Mouse (Mus musculus) brain, embryonic 14.5 days (tissue): ENCODE results near the gene Olfr212. TPM values are rescaled to one million over a fixed set of nuclear protein-coding genes. Genes with fewer than 3 reads are reported as not detected.
"Not testable (repeated sequence)": the region's sequence is repeated elsewhere in the genome, so short reads cannot be mapped to it uniquely, and the experiment has no call there.

Source experiments
- DNase-seq: peaks from one replicate; pipeline ENCODE4 v3.0.0-alpha.2; 2011; ENCODE audit warnings: low read depth
- CTCF ChIP-seq: fragments of 200-500 bp; IDR thresholded peaks from 2 replicates; pipeline ENCODE4 v1.5.1; 2012; ENCODE audit warnings: inconsistent platforms, mild to moderate bottlenecking, moderate library complexity, borderline replicate concordance; ENCODE audit not compliant: insufficient read depth, insufficient read length; ENCODE audit errors: extremely low read depth
- POLR2A ChIP-seq: fragments of 200-500 bp; IDR thresholded peaks from 2 replicates; pipeline ENCODE4 v1.6.1; 2012; ENCODE audit warnings: mild to moderate bottlenecking, inconsistent platforms, borderline replicate concordance; ENCODE audit not compliant: poor library complexity, insufficient read depth, insufficient read length, severe bottlenecking; ENCODE audit errors: extremely low read depth
- polyA plus RNA-seq: library from polyadenylated mRNA; depleted of rRNA; stranded (reverse); fragments of >200 nt; gene quantifications from 2 replicates; pipeline ENCODE4 v1.2.3, GENCODE M21; 2012; rRNA removed

Gene Olfr212
- polyA plus RNA-seq, result 0.03 and 0.04 TPM in 2 replicates

- DNase-seq, result not testable (repeated sequence)
Observed at GRCm38 (mm10) chr6:116506302-116507003, at the start of gene Olfr212. Olfr212 (plus strand) TSS chr6:116506516.

GRCm38 (mm10) chr6:116458728-116459127 is 47.6 kb upstream of the Olfr212 start:
- no peak for TF ChIP-seq CTCF
- TF ChIP-seq POLR2A, result no peak
- DNase-seq, result no peak

GRCm38 (mm10) chr6:116459232-116459631 is 47.1 kb upstream of the Olfr212 start:
- TF ChIP-seq POLR2A (no peak), CTCF (no peak)

GRCm38 (mm10) chr6:116460544-116461283 is 45.6 kb upstream of the Olfr212 start, which contains the start of gene Alox5:
Alox5 (minus strand) TSS chr6:116461178.
- TF ChIP-seq POLR2A, result no peak
- 0 out of 2 replicates have a peak, but pooled peaks have one; percentile 0 for TF ChIP-seq CTCF
- peak; percentile 9 for DNase-seq

More at GRCm38 (mm10) chr6:116459232-116459631, 47.1 kb upstream of the Olfr212 start:
- no peak for DNase-seq

- DNase-seq, result peak; percentile 34
Observed at GRCm38 (mm10) chr6:116468081-116468480, 38.2 kb upstream of the Olfr212 start.

GRCm38 (mm10) chr6:116485081-116485480 is 21.2 kb upstream of the Olfr212 start:
- DNase-seq, result no peak
- TF ChIP-seq POLR2A (no peak), CTCF (no peak)

More at GRCm38 (mm10) chr6:116468081-116468480, 38.2 kb upstream of the Olfr212 start:
- no peak for TF ChIP-seq POLR2A
- TF ChIP-seq CTCF, result peak; percentile 20; the same call in 1 of the 2 replicates

GRCm38 (mm10) chr6:116486833-116487232 is 19.5 kb upstream of the Olfr212 start:
- no peak for TF ChIP-seq CTCF
- no peak for TF ChIP-seq POLR2A
- no peak for DNase-seq

GRCm38 (mm10) chr6:116488791-116489190 is 17.5 kb upstream of the Olfr212 start, which contains the start of gene Olfr211:
Olfr211 (plus strand) TSS chr6:116489091.
- DNase-seq, result peak; percentile 16
- no peak for TF ChIP-seq CTCF
- TF ChIP-seq POLR2A, result no peak

- DNase-seq, result no peak
- TF ChIP-seq CTCF, result no peak
Observed at GRCm38 (mm10) chr6:116493742-116494141, 12.6 kb upstream of the Olfr212 start.

GRCm38 (mm10) chr6:116495960-116496359 is 10.4 kb upstream of the Olfr212 start:
- DNase-seq, result no peak
- TF ChIP-seq CTCF, result no peak

- no peak for TF ChIP-seq CTCF
- TF ChIP-seq POLR2A, result no peak
- no peak for DNase-seq
Observed at GRCm38 (mm10) chr6:116514832-116515231, 8.5 kb downstream of the Olfr212 start.

GRCm38 (mm10) chr6:116538156-116538555 is 31.8 kb downstream of the Olfr212 start, which contains the start of gene Olfr213:
Olfr213 (plus strand) TSS chr6:116538456.
- no peak for DNase-seq
- TF ChIP-seq CTCF, result no peak
- TF ChIP-seq POLR2A, result no peak

- DNase-seq, result no peak
- no peak for TF ChIP-seq POLR2A
- no peak for TF ChIP-seq CTCF
Observed at GRCm38 (mm10) chr6:116542500-116542899, 36.2 kb downstream of the Olfr212 start.

GRCm38 (mm10) chr6:116550841-116551240 is 44.5 kb downstream of the Olfr212 start, which contains the start of gene Gm5580:
Gm5580 (plus strand) TSS chr6:116551141.
- DNase-seq, result not testable (repeated sequence)
